Mouse (Mus musculus): ENCODE measurements around the gene Zfp583. TPM values are rescaled to one million over a fixed set of nuclear protein-coding genes. Genes with fewer than 3 reads are reported as not detected.
"Not testable (repeated sequence)": the region's sequence is repeated elsewhere in the genome, so short reads cannot be mapped to it uniquely, and the experiment has no call there.

The Zfp583 gene
- polyA plus RNA-seq, 1 experiment from 2014 or later: 15.8 TPM

DNA sequence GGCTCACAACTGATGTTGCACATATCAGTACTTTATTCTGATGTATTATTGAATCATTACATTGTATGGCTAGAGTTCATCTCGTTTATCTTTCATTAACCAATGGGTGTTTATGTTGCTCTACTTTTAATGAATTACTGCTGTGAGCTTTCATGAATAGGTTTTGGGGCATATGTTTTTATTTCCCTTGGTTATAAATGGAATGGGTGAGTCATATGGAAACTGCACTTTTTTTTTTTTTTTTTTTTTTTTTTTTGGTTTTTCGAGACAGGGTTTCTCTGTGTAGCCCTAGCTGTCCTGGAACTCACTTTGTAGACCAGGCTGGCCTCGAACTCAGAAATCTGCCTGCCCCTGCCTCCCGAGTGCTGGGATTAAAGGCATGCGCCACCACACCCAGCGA is 40.0 kb downstream of the Zfp583 start:
- WGBS: 94% methylated on average over 4 of the region's 6 CpGs
- peaks cover 11% of the 10 kb centered on the region; the same call in 1 of the 2 replicates for H3K36me3 ChIP-seq (ENCODE audit: control insufficient read depth, insufficient read depth)
- not testable (repeated sequence) for H3K4me3 ChIP-seq (replicated peaks; ENCODE audit: low read length); H3K4me2 ChIP-seq (ENCODE audit: low read length); H3K9me3 ChIP-seq (ENCODE audit: control insufficient read depth, low read length); H3K9ac ChIP-seq (replicated peaks; ENCODE audit: low read depth, low read length); H3K27me3 ChIP-seq (replicated peaks; ENCODE audit: control insufficient read depth, insufficient read depth, low read length); H3K27ac ChIP-seq (ENCODE audit: low read length); ATAC-seq
- peaks cover 13% of the 10 kb centered on the region for H3K4me1 ChIP-seq (replicated peaks; ENCODE audit: control insufficient read depth, insufficient read depth, low read length)

DNA sequence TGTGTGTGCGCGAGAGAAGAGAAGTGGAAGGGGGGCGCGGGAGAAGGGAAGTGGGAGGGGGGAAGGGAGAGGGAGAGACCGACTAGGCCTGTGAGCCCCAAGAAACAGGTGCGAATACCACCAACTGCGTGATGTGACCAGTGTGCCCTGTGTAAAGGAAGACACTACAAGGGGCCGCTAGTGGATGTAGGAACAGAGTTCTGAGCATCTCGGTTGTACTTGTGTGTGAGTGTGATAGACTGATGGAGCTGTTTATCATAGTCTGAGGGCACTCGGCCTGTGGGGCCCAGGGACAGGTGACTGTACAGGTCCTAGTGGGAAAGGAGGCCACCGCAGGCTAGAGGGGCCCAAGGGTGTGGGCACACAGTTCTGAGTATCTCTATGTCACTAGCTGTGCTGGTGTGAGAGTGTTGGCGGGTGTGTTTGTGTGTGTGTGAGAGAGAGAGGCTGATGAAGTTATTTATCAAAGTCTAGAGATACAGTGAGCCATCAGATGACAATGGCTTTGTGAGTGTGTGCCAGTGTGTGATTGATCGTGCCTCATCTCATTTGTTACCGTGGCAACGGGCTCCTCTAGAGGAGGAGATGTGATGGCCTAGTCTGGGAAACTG is 44.1 kb downstream of the Zfp583 start:
- no peaks in the 10 kb centered on the region for H3K9me3 ChIP-seq (ENCODE audit: control insufficient read depth, low read length)
- ATAC-seq: peak; percentile 7
- H3K4me3 ChIP-seq (replicated peaks; ENCODE audit: low read length): peak overlapping the region; percentile 64
- H3K4me2 ChIP-seq (ENCODE audit: low read length): peak overlapping the region; percentile 86
- peaks cover 21% of the 10 kb centered on the region for H3K4me1 ChIP-seq (replicated peaks; ENCODE audit: control insufficient read depth, insufficient read depth, low read length)
- peak overlapping the region; percentile 65 for H3K9ac ChIP-seq (replicated peaks; ENCODE audit: low read depth, low read length)
- H3K27me3 ChIP-seq (replicated peaks; ENCODE audit: control insufficient read depth, insufficient read depth, low read length): no peaks in the 10 kb centered on the region
- H3K36me3 ChIP-seq (ENCODE audit: control insufficient read depth, insufficient read depth): 0 out of 2 replicates have a peak, but pooled peaks cover 3% of the 10 kb centered on the region
- H3K27ac ChIP-seq (ENCODE audit: low read length): peak overlapping the region; percentile 53
- WGBS: 26% methylated on average over 15 of the region's 15 CpGs

DNA sequence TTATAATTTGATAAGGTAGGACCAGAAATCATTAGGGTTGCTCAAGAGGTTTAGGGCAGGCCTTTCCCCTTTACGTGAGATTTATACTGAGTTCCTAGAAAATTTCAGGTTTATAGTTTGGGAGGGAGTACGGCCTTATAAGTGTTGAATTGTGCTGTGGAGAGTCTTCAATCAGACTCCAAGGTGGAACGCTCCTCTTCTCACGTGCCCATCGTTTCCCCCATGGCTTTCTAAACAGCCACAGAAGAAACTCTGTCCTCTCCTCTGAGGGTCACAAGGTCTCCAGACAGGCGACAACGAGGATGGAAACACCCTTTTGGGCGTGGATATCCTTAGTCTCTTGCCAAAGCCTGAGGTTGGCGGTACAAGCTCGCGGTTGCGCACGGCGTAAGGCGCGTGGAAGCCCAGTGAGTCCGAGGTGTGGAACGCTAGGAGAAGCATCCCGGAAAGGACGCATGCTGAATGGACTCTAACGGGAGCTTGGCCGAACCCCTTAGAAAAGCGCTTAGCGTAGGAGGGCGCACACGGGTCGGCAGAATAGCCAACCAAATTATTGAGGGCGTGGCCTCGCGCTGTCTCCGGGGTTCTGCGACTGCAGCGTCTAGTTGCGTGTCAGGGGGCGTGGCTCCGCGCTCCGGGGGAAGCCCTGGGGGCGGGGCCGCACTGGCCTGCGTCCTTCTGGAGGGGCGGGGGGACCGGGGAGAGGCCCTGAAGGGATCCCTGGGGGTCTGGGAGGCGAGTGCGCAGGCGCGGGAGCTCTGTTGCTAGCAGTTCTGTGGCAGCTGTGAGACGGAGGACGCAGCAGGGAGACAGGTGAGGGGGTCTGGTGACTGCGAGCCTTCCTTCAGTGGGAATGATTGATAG is 45.0 kb downstream of the Zfp583 start, which contains the start of gene Zfp667:
Gene Zfp667, plus strand, starts transcription at position 738 of the 864 bp plus-strand sequence.
- ATAC-seq: peak; percentile 78
- Histone ChIP-seq H3K36me3 (ENCODE audit: control insufficient read depth, insufficient read depth) (no peaks in the 10 kb centered on the region), H3K27ac (ENCODE audit: low read length) (peak within 1 kb of the TSS; percentile 65), H3K4me2 (ENCODE audit: low read length) (peak within 1 kb of the TSS; percentile 86), H3K4me3 (replicated peaks; ENCODE audit: low read length) (peak within 1 kb of the TSS; percentile 64), H3K4me1 (replicated peaks; ENCODE audit: control insufficient read depth, insufficient read depth, low read length) (peaks cover 21% of the 10 kb centered on the region), H3K9ac (replicated peaks; ENCODE audit: low read depth, low read length) (peak within 1 kb of the TSS; percentile 65), H3K9me3 (ENCODE audit: control insufficient read depth, low read length) (no peaks in the 10 kb centered on the region), H3K27me3 (replicated peaks; ENCODE audit: control insufficient read depth, insufficient read depth, low read length) (no peaks in the 10 kb centered on the region)
- WGBS: 2% methylated on average over 50 of the region's 50 CpGs

DNA sequence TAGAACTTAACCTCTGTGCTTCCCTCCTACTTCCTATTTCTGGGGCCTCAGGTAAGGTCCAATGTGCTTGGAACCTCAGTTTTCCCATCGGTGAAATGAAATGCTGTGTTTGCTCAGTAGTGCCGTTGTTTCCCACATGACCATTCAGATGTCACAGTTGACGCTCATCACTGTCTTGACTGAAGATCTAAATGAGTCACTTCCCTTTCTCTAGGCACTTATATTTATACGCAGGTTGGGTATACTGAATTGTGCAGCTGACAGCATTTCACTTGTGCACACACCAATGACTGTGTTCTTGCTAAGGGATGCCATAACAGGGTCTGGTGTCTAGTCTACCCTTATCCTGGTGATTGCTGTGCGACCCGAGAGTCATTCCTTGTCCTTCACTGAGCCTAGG is 45.7 kb downstream of the Zfp583 start:
- no peak for ATAC-seq

DNA sequence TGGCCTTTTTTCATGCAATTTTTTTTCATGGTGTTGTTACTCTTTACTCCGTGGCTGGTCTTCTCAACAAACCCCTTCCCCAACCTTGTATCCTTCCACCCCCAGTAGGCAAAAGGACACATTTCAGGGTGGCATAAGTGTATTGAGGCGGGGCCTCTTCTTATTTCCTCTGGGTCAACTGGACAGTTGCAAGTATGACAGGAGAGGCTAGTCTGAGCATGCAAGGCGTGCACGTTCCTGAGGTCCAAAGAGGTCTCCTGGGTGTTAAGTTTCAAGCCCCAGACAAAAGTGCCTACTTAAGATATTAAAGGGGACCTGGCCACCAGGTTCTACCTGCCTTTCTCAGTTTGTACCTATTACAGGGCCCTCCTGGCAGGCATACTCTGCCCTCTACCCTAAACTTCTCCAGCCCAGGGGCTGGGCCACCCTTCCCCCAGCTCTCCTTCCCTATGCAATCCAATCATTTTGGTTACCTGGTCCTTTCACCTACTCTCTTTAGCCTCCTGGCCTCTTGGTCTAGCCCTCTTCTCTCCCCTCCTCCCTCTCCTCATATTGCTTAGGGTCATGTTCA is 46.6 kb downstream of the Zfp583 start:
- peaks cover 21% of the 10 kb centered on the region for H3K4me1 ChIP-seq (replicated peaks; ENCODE audit: control insufficient read depth, insufficient read depth, low read length)
- H3K27me3 ChIP-seq (replicated peaks; ENCODE audit: control insufficient read depth, insufficient read depth, low read length): no peaks in the 10 kb centered on the region
- no peak for ATAC-seq
- 88% methylated on average over 4 of the region's 4 CpGs for WGBS
- no peak overlapping the region for H3K4me3 ChIP-seq (replicated peaks; ENCODE audit: low read length)
- H3K36me3 ChIP-seq (ENCODE audit: control insufficient read depth, insufficient read depth): no peaks in the 10 kb centered on the region
- no peaks in the 10 kb centered on the region for H3K9me3 ChIP-seq (ENCODE audit: control insufficient read depth, low read length)
- H3K9ac ChIP-seq (replicated peaks; ENCODE audit: low read depth, low read length): no peak overlapping the region
- no peak overlapping the region; the same call in 1 of the 2 replicates for H3K4me2 ChIP-seq (ENCODE audit: low read length)
- H3K27ac ChIP-seq (ENCODE audit: low read length): no peak overlapping the region

More for the DNA sequence above, 45.7 kb downstream of the Zfp583 start:
- H3K4me1 ChIP-seq (replicated peaks; ENCODE audit: control insufficient read depth, insufficient read depth, low read length): peaks cover 21% of the 10 kb centered on the region
- H3K4me3 ChIP-seq (replicated peaks; ENCODE audit: low read length): no peak overlapping the region
- no peaks in the 10 kb centered on the region for H3K36me3 ChIP-seq (ENCODE audit: control insufficient read depth, insufficient read depth)
- no peak overlapping the region for H3K4me2 ChIP-seq (ENCODE audit: low read length)
- H3K9ac ChIP-seq (replicated peaks; ENCODE audit: low read depth, low read length): no peak overlapping the region
- H3K9me3 ChIP-seq (ENCODE audit: control insufficient read depth, low read length): no peaks in the 10 kb centered on the region
- H3K27me3 ChIP-seq (replicated peaks; ENCODE audit: control insufficient read depth, insufficient read depth, low read length): no peaks in the 10 kb centered on the region
- WGBS: 91% methylated on average over 6 of the region's 6 CpGs
- H3K27ac ChIP-seq (ENCODE audit: low read length): no peak overlapping the region

DNA sequence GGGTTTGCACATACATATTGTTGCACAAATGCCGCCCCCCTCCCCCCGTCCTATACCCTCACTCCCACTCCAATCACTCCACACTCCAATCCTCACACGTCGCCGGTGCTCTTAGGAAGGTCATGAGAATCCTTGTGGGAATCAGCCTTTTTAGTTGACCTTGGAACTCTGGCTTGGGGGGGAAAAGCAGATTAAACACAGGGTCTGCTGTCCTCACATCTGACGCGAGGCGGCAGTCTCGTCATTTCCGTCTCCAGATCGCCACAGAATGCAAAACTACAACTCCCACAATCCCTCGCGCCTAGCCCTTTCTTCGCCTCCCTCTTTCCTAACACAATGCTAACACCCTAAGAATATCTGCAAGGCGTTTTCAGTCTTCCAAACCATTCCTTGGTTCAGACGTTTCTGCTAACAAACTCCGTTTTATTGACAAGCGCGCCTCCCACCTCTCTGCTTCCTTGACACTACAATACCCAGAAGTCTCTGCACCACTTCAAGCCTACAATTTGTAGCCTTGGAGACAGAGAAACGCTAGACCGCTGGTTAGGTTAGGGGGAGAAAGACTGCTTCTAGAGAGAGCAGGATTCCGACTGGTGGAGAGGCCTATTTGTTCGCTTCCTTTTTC is 47.5 kb downstream of the Zfp583 start:
- ATAC-seq: peak; percentile 78
- H3K4me1 ChIP-seq (replicated peaks; ENCODE audit: control insufficient read depth, insufficient read depth, low read length): peaks cover 21% of the 10 kb centered on the region
- no peaks in the 10 kb centered on the region for H3K9me3 ChIP-seq (ENCODE audit: control insufficient read depth, low read length)
- H3K9ac ChIP-seq (replicated peaks; ENCODE audit: low read depth, low read length): peak overlapping the region; percentile 76
- peak overlapping the region; percentile 70 for H3K4me3 ChIP-seq (replicated peaks; ENCODE audit: low read length)
- H3K27ac ChIP-seq (ENCODE audit: low read length): peak overlapping the region; percentile 94
- WGBS: 0% methylated on average over 23 of the region's 23 CpGs
- H3K27me3 ChIP-seq (replicated peaks; ENCODE audit: control insufficient read depth, insufficient read depth, low read length): no peaks in the 10 kb centered on the region
- peak overlapping the region; percentile 58 for H3K4me2 ChIP-seq (ENCODE audit: low read length)
- no peaks in the 10 kb centered on the region for H3K36me3 ChIP-seq (ENCODE audit: control insufficient read depth, insufficient read depth)

DNA sequence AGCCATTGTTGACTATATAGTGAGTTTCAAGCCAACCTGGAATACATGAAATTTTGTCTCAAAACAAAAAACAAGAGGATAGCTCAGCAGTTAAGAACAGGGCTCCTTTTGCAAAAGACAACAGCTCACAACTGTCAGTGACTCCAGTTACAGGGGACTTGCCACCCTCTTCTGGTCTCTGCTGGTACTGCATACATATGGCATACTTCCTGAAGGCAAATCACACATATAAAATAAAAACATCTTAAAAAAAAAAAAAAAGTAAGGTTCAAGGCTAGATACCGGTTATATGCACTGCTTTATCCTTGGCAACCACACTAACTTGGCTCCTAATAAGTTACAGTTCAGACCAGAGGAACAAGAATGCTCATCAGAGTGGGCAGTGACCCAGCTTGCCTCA is 48.3 kb downstream of the Zfp583 start:
- no peaks in the 10 kb centered on the region for H3K27me3 ChIP-seq (replicated peaks; ENCODE audit: control insufficient read depth, insufficient read depth, low read length)
- H3K9me3 ChIP-seq (ENCODE audit: control insufficient read depth, low read length): no peaks in the 10 kb centered on the region
- peak overlapping the region; percentile 70 for H3K4me3 ChIP-seq (replicated peaks; ENCODE audit: low read length)
- no peak overlapping the region; the same call in 1 of the 2 replicates for H3K9ac ChIP-seq (replicated peaks; ENCODE audit: low read depth, low read length)
- no peaks in the 10 kb centered on the region for H3K36me3 ChIP-seq (ENCODE audit: control insufficient read depth, insufficient read depth)
- ATAC-seq: no peak
- H3K27ac ChIP-seq (ENCODE audit: low read length): peak overlapping the region; percentile 94
- 0% methylated on average over 1 of the region's 1 CpGs for WGBS
- H3K4me2 ChIP-seq (ENCODE audit: low read length): peak overlapping the region; percentile 58
- H3K4me1 ChIP-seq (replicated peaks; ENCODE audit: control insufficient read depth, insufficient read depth, low read length): peaks cover 18% of the 10 kb centered on the region

DNA sequence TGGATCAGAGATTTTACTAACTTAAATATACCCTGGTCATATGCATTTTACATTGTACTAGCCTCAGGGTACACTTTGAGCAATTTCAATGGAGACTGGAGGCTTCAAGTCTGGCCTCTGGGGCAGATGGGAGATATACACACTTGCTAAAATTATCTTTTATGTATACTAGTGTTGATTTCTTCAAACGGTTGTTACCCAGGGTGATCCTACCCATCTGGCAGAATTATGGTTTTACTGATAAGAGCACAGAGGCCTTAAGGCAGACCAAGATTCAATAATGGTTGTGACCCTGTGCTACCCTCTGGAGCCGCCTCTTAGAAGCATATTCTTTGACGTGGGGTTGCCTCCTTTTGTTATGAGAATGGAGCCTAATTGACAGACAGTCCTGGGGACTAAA is 53.2 kb downstream of the Zfp583 start:
- Histone ChIP-seq H3K27me3 (replicated peaks; ENCODE audit: control insufficient read depth, insufficient read depth, low read length) (no peaks in the 10 kb centered on the region), H3K4me1 (replicated peaks; ENCODE audit: control insufficient read depth, insufficient read depth, low read length) (peaks cover 1% of the 10 kb centered on the region), H3K9ac (replicated peaks; ENCODE audit: low read depth, low read length) (no peak overlapping the region), H3K4me2 (ENCODE audit: low read length) (no peak overlapping the region), H3K4me3 (replicated peaks; ENCODE audit: low read length) (no peak overlapping the region), H3K9me3 (ENCODE audit: control insufficient read depth, low read length) (no peaks in the 10 kb centered on the region), H3K27ac (ENCODE audit: low read length) (no peak overlapping the region), H3K36me3 (ENCODE audit: control insufficient read depth, insufficient read depth) (no peaks in the 10 kb centered on the region)
- 59% methylated on average over 3 of the region's 3 CpGs for WGBS
- no peak for ATAC-seq

DNA sequence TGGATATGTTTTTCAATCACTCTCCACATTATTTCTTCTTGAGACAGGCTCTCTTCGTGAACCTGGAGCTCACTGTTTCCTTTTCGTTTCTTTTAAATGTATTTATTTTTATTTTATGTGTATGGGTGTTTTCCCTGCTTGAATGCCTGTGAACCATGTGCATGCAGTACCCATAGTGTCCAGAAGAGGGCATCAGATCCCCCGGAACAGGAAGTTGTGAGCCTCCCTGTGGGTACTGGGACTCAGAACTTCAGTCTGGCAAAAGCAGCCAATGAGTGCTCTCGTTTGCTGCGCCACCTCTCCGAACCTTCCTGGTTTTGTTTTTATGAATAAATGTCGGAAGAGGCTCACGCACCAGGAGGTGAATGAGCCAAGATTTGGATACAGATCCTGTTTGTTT is 65.4 kb downstream of the Zfp583 start:
- Histone ChIP-seq H3K36me3 (ENCODE audit: control insufficient read depth, insufficient read depth) (no peaks in the 10 kb centered on the region), H3K4me1 (replicated peaks; ENCODE audit: control insufficient read depth, insufficient read depth, low read length) (no peaks in the 10 kb centered on the region), H3K4me3 (replicated peaks; ENCODE audit: low read length) (no peak overlapping the region), H3K4me2 (ENCODE audit: low read length) (no peak overlapping the region), H3K27me3 (replicated peaks; ENCODE audit: control insufficient read depth, insufficient read depth, low read length) (no peaks in the 10 kb centered on the region), H3K9ac (replicated peaks; ENCODE audit: low read depth, low read length) (no peak overlapping the region), H3K9me3 (ENCODE audit: control insufficient read depth, low read length) (no peaks in the 10 kb centered on the region), H3K27ac (ENCODE audit: low read length) (no peak overlapping the region)
- WGBS: 61% methylated on average over 8 of the region's 8 CpGs
- ATAC-seq: no peak
